Mouse (Mus musculus) kidney, adult 2 months (tissue): Measurements from ENCODE around the gene Wdr89.

Experiments
- CTCF ChIP-seq: fragments of 200-500 bp; conservative IDR thresholded peaks from 2 replicates; pipeline ENCODE4 v1.5.1; 2011; ENCODE audit warnings: low read depth, mild to moderate bottlenecking, control low read depth, low read length, moderate library complexity, mixed read lengths; ENCODE audit not compliant: insufficient read depth, insufficient read length
- POLR2A ChIP-seq: fragments of 200-500 bp; IDR thresholded peaks from one replicate; pipeline ENCODE4 v1.6.1; 2011; ENCODE audit warnings: low read depth, low read length, control low read depth

DNA sequence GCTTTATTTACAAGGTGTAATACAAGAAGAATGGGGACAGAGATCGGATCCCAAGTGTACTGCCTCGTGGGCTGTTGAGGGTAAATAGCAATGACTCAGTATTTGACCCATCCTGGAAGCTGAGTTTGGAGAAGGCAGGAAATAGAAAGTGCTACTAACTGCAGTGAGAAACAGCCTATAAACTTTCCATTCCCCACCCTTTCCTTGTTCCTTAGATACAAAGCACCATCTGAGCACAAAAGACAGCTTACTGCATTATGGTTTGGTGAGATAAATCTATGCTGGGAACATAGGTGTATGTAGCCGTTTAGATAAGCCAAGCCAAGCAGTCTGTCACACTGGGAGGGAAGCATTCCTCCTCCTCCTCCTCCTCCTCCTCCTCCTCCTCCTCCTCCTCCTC, 46.5 kb downstream of the Wdr89 start:
- TF ChIP-seq CTCF, result no peak
- TF ChIP-seq POLR2A, result no peak
